Mouse (Mus musculus) olfactory bulb, adult 2 months (tissue): ENCODE results near the gene Cplx3. TPM values are rescaled to one million over a fixed set of nuclear protein-coding genes. Genes with fewer than 3 reads are reported as not detected.
A peak's percentile ranks its signal among the peaks of the same experiment; 100 is the strongest.

Experiments used
- H3K27ac ChIP-seq: fragments of 200-500 bp; 2 replicates; pipeline ENCODE4 v1.5.1; 2012; ENCODE audit warnings: low read depth, low read length; ENCODE audit not compliant: insufficient read depth
- H3K4me1 ChIP-seq: fragments of 200-500 bp; 2 replicates; pipeline ENCODE4 v1.6.1; 2012; ENCODE audit warnings: low read length; ENCODE audit not compliant: control insufficient read depth, insufficient read depth
- H3K4me3 ChIP-seq: fragments of 200-500 bp; 2 replicates; pipeline ENCODE4 v1.5.1; 2012; ENCODE audit warnings: mild to moderate bottlenecking, low read depth, low read length, moderate library complexity; ENCODE audit not compliant: insufficient read depth
- CTCF ChIP-seq: fragments of 200-500 bp; IDR thresholded peaks from 2 replicates; pipeline ENCODE4 v1.5.1; 2012; ENCODE audit warnings: low read depth, mild to moderate bottlenecking, low read length, moderate library complexity; ENCODE audit not compliant: insufficient read depth
- POLR2A ChIP-seq: fragments of 200-500 bp; IDR thresholded peaks from 2 replicates; pipeline ENCODE4 v1.6.1; 2012; ENCODE audit warnings: mild to moderate bottlenecking, low read depth, low read length, moderate library complexity; ENCODE audit not compliant: insufficient read depth
- WGBS: fragments of 180-500 bp; shearing (Covaris S2); methylation state at CpG from one replicate; pipeline ENCODE4 v1.1.7; 2018; 5-methylcytosine and 5-hydroxymethylcytosine counted together
- polyA plus RNA-seq: library from polyadenylated mRNA; stranded (reverse); fragments of >200 nt; gene quantifications from 2 replicates; pipeline ENCODE4 v1.2.4, GENCODE M21; 2012; ENCODE audit warnings: low replicate concordance; ENCODE audit not compliant: missing spikeins, insufficient read depth, insufficient read length

Gene Cplx3
- polyA plus RNA-seq, 1 experiment, result not detected

DNA sequence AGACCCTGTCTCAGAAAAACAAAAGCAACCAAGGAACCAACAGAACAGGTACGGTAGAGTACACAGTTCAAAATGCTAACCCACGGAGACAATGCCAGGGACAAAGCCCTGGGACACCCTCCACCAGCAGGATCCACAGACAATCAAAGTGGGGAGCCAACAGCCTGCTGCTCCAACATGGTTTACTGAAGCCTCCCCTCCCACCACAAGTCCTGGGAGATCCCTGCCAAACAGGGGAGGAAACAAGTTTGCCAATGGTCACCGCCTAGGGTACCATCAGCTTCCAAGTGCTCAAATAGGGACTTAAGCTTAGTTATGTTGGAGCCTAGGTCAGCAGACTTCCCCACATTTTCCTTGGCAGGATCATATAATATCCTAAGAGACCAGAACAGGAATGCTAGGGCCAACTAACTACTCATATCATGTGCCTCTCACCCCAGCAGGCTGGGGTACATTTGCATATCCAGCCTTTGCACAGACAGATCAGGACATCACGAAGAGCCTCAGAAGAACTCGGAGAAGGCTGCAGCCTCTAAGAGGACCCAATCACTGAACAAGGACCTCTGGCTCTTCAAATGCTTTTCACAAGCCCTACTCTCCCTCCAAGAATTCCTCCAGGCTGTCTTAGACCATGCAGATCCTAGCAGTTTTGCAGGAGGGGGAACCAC, 33.7 kb upstream of the Cplx3 start:
- Histone ChIP-seq H3K4me1 (peaks cover 66% of the 10 kb centered on the region), H3K27ac (peak overlapping the region; percentile 87), H3K4me3 (peak overlapping the region; percentile 26)
- TF ChIP-seq POLR2A (no peak), CTCF (no peak)
- WGBS, result 29% methylated on average over 5 of the region's 5 CpGs

DNA sequence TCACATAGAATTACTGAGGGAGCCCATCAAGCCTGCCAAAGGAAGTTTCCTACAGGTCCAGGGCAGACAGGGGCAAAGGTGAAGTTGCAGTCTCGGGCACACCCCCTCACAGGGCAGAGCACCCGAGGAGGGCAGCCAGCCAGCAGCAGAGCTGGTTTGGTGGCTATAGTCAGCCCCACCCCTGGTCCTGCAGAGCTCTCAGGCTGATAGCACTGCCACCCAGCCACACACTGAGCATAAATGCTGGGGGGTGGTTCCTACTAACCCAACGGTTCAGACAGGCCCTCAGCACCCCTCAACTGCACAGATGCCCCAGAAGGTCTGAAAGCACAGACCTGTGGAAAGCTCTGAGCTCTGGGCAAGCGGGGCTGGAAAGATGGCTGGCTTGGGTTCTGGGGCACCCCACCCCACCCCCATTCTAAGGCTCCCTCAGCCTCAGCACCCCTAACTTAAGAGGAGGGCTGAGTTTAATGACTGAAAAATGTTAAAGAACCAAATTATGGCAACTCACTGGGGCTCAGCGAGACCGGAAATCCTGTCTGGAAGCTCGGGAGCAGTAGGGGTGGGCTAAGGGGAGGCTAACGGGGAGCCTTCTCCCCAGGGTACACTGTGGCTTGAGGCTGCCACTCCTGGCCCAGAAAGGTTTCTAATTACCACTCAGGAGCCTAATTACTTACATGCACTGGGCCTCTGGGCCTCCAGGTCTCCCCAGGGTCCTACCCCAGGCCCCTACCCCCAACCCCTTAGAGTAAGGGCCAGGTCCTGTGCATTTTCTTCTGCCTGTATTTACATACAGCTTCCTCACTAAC, 32.8 kb upstream of the Cplx3 start:
- Histone ChIP-seq H3K27ac (peak overlapping the region; percentile 90), H3K4me3 (peak overlapping the region; percentile 1; the same call in 1 of the 2 replicates), H3K4me1 (peaks cover 73% of the 10 kb centered on the region)
- WGBS, result 22% methylated on average over 8 of the region's 8 CpGs
- TF ChIP-seq CTCF, result no peak
- no peak for TF ChIP-seq POLR2A

DNA sequence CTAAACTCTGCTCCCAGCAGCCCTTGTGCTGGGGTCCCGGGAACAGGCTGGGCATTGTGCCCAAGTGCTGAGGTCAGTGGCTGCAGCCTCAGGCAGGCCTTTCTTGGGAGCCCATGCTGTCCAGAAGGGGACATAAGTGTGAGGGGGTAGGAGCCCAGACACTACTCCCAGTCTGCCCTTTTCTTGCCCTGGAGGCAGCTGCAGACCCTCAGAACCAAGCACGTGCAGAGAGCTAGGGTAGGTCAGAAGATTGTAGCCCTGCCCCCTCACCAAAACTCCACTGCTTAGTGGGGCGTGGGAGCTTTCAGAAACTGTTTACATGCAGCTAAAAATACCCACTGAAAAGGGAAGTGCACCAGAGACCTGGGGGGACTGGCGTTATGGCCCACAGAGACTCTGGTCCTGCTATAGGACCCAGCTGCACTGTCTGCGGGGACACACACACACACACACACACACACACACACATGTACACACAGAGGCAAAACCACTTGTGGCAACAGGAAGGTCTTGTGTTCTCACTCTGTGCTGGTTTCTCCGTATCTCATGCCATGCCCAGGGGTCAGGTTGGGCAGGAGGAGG, 31.8 kb upstream of the Cplx3 start:
- TF ChIP-seq CTCF (no peak), POLR2A (no peak)
- 6% methylated on average over 6 of the region's 6 CpGs for WGBS
- Histone ChIP-seq H3K27ac (peak overlapping the region; percentile 90), H3K4me3 (no peak overlapping the region), H3K4me1 (peaks cover 72% of the 10 kb centered on the region)

DNA sequence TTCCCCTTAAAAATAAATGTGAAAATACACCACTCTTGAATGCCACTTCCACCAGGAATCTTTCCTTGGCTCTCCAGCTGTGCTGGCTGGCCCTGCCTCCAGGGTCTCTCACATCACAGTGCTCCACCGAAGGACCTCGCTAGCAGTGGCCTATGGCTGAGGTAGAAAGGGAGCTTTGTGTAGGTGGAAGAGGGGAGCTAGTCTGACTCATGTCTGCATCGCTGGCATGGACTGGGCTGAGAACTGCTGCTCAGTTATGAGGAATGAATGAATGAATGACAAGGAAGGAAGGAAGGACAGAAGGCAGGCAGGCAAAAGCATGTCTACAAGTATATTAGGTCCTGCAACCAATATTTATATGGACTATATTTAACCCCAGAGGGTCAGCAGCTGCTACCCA, 31.2 kb upstream of the Cplx3 start:
- no peak for TF ChIP-seq POLR2A
- TF ChIP-seq CTCF, result no peak
- WGBS, result 14% methylated on average over 3 of the region's 3 CpGs
- Histone ChIP-seq H3K4me1 (peaks cover 69% of the 10 kb centered on the region), H3K4me3 (no peak overlapping the region), H3K27ac (peak overlapping the region; percentile 90)

DNA sequence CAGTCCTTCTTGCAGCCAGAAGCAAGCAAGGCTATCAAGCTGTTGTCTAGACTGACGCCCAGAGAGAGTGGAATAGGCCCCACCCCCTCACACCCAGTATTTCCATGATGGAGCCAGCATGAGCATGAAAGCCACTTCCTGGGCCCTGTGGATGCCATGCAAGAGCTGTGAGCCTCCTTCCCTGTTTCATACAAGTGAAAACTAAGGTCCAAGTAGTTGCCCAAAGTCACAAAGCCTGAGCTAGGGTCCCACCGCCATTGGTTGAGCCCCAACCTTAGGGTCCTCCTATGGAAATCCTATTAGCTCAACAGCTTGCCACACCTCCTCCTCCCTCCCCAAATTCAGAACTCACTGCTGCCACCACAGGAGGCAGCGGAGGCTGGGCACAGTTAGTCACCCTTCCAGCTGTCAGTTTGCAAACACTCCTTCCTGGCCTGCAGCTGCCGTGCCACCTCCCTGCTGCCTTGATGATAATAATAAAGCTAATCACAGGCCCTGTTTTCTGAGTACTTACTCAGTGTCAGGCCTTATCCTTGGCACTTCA, 27.5 kb upstream of the Cplx3 start:
- WGBS, result 12% methylated on average over 4 of the region's 4 CpGs
- H3K27ac ChIP-seq, result peak overlapping the region; percentile 88
- H3K4me1 ChIP-seq, result peaks cover 70% of the 10 kb centered on the region
- no peak overlapping the region for H3K4me3 ChIP-seq
- TF ChIP-seq CTCF (no peak), POLR2A (no peak)

DNA sequence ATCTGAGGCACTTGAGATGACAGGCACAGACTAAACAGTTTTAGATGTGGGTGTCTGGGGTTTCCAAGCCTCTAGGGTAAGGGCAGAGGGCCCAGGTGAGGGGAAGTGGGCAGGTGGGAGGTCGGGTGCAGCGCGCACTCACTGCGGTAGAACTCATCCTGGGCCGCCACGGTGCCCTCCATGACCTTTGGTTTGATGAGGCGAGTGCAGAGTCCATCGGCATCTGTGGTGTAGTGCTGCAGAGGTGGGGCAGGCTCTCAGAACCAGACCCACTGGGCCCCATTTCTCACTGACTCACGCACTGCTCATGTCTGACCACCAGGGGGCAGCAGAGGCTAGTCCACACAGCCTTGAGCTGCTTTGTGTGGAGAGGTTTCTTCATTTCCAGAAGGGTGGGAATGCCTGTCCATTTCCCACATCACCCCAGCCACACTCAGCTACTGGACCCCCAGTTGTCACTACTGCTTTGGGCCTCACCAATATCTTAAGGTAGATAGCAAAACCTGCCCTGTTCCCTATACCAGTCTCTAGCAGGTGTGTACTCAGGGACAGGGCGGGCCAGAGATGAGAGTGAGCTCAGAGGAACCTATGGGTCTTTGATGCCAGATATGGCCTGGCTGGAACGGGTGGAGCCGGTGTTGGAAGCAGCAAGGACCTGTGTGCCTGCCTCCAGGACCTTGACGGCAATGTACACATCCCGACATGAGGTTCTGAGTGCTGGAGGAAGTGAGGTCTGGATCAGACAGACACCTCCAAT, 23.2 kb upstream of the Cplx3 start:
- Histone ChIP-seq H3K27ac (no peak overlapping the region), H3K4me1 (peaks cover 45% of the 10 kb centered on the region), H3K4me3 (no peak overlapping the region)
- peak; percentile 86 for TF ChIP-seq CTCF
- TF ChIP-seq POLR2A, result no peak
- 61% methylated on average over 14 of the region's 14 CpGs for WGBS

DNA sequence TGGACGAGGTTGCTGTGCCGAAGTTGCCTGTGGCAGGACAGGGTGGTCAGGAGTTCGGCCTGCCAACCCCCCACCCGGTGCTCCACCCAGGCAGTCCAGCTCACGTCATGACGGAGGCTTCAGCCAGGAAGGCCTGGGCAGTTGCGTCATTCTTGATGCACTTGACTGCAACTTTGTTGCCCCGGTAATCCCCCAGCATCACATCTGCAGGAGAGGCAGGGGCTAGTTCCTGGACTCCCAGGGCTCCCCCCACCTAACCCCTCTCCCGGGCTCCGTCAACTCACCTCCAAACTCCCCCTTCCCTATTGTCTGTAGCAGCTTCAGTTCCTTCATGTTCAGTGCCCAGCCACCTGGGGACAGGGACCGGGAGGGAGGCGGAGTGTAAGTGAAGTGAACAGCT, 22.6 kb upstream of the Cplx3 start:
- TF ChIP-seq CTCF, result no peak
- no peak for TF ChIP-seq POLR2A
- no peak overlapping the region for H3K4me3 ChIP-seq
- no peak overlapping the region for H3K27ac ChIP-seq
- H3K4me1 ChIP-seq, result peaks cover 40% of the 10 kb centered on the region
- WGBS, result 92% methylated on average over 12 of the region's 12 CpGs

DNA sequence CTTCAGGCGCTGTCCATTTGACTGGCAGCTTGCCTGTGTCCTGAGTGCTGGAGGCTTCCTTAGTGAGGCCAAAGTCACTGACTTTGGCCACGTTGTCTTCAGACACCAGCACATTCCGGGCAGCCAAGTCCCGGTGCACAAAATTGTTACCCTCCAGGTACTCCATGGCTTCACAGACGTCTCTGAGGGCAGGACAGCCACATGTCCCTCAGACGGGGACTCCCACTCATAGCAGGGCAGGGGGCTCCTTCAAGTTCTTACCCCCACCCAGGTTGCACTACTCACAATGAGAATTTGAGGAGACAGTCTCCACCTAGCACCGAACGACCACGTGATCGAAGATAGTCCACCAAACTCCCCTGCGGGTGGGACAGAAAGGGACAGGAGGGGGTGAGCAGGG, 21.8 kb upstream of the Cplx3 start:
- TF ChIP-seq POLR2A (no peak), CTCF (no peak)

More for the DNA sequence above, 21.8 kb upstream of the Cplx3 start:
- Histone ChIP-seq H3K4me3 (no peak overlapping the region), H3K4me1 (peaks cover 32% of the 10 kb centered on the region), H3K27ac (no peak overlapping the region)
- 91% methylated on average over 11 of the region's 11 CpGs for WGBS
